Mouse (Mus musculus): Measurements from ENCODE around the gene Kmt5b. TPM values are rescaled to one million over a fixed set of nuclear protein-coding genes. Genes with fewer than 3 reads are reported as not detected.

Kmt5b gene
- polyA plus RNA-seq (2012; rRNA removed): 6.2 and 7.1 TPM in 2 replicates

DNA sequence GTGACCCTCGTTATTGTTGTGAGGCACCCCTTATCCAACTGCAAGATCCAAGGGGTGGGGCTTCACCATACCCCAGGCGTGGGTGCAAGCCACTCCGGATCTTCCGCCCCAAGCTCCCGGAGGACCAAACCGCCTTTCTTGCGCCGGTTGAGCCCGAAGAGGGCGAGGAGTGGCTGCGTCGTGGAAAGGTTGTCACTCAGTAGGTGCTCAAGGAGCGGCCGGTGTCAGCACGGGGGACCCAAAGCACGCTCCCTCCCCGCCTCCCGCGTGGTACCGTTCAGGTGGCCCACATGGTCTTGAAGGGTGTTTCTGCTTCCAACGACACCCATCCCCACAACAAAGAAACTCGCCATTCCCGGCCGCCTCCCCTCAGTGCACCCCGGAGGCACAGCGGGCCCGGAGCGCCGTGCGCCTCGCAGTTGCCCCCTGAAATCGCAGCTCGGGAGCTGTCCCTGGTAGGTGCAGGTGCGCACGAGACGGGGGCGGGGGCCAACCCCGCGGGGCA, at the start of gene Kmt5b:
Gene Kmt5b (plus strand): TSS at position 146 of the 505 bp plus-strand sequence.

DNA sequence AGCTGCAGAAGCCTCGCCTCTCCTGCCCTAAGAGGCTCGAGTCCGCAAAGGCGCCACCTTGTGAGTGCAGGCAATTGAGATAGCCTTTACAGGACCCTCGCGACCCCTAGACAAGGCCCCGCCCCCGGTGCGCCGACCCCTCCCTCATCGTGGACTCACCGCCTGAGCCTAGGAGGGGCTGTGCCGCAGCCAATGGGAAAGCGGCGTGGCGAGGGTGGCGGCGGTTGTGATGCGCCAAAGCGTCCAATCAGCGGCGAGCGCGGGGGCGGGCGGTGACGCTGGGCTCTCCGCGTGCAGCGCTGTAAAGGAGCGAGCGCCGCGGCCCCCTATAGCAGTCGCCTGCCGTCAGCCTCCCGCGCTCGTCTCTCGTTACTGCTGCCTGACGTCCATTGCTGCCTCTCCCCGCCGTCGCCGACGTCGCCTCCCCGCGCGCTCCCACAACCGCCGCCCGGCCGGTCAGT, 84.3 kb downstream of the Kmt5b start, which contains the start of gene Chka:
Gene Chka (plus strand): TSS at position 272 of the 461 bp plus-strand sequence.

Other genes with a start within 250 kb of the Kmt5b start
- 23.1 and 27.0 TPM in 2 replicates for gene Ppp6r3, start 191.7 kb upstream of the Kmt5b start, polyA plus RNA-seq (2012; rRNA removed)
- 6.0 and 6.8 TPM in 2 replicates for gene Lrp5, start 80.9 kb upstream of the Kmt5b start, polyA plus RNA-seq (2012; rRNA removed)
- gene 1810055G02Rik, start 59.1 kb upstream of the Kmt5b start, polyA plus RNA-seq (2012; rRNA removed): 10.7 and 10.9 TPM in 2 replicates
- 14.7 and 17.5 TPM in 2 replicates for gene Chka, start 84.4 kb downstream of the Kmt5b start, polyA plus RNA-seq (2012; rRNA removed)
- gene Tcirg1, start 139.7 kb downstream of the Kmt5b start, polyA plus RNA-seq (2012; rRNA removed): 44.9 and 50.6 TPM in 2 replicates
- gene Ndufs8, start 145.4 kb downstream of the Kmt5b start, polyA plus RNA-seq (2012; rRNA removed): 113 and 127 TPM in 2 replicates
- 2.7 and 3.6 TPM in 2 replicates for gene Aldh3b1, start 162.4 kb downstream of the Kmt5b start, polyA plus RNA-seq (2012; rRNA removed)
- 15.5 and 20.9 TPM in 2 replicates for gene Unc93b1, start 167.8 kb downstream of the Kmt5b start, polyA plus RNA-seq (2012; rRNA removed)
- gene Aldh3b3, start 191.2 kb downstream of the Kmt5b start, polyA plus RNA-seq (2012; rRNA removed): 0.02 TPM in 1 of 2 replicates, not detected in the other
- 0.29 and 0.64 TPM in 2 replicates for gene Aldh3b2, start 204.9 kb downstream of the Kmt5b start, polyA plus RNA-seq (2012; rRNA removed)
- gene Acy3, start 219.1 kb downstream of the Kmt5b start, polyA plus RNA-seq (2012; rRNA removed): 8.6 and 11.4 TPM in 2 replicates
- 0.29 and 0.55 TPM in 2 replicates for gene Tbx10, start 225.3 kb downstream of the Kmt5b start, polyA plus RNA-seq (2012; rRNA removed)
- gene Nudt8, start 233.2 kb downstream of the Kmt5b start, polyA plus RNA-seq (2012; rRNA removed): 2.0 and 3.6 TPM in 2 replicates
- gene Gm49405, start 233.2 kb downstream of the Kmt5b start, polyA plus RNA-seq (2012; rRNA removed): 0.59 and 0.60 TPM in 2 replicates
- 1.4 and 1.5 TPM in 2 replicates for gene Doc2g, start 235.9 kb downstream of the Kmt5b start, polyA plus RNA-seq (2012; rRNA removed)
- 79.3 and 86.8 TPM in 2 replicates for gene Ndufv1, start 245.4 kb downstream of the Kmt5b start, polyA plus RNA-seq (2012; rRNA removed)

Measured in liver, embryonic 14 days (tissue).